In genomic region chr7:35373146-35373989, GRCm38 (mm10) we compare ENCODE assay signal across 13 mouse cellular contexts. TPM values are rescaled to one million over a fixed set of nuclear protein-coding genes. Genes with fewer than 3 reads are reported as not detected.
DNase-seq lines count a peak whose midpoint lies in the region; ATAC-seq and TF ChIP-seq lines count a peak whose summit lies in the region.
"Had no signal": no experiment of that assay in that cellular context is flagged by ENCODE, and none has a peak within 500 bp of the region (broad histone marks: within the 10 kb centered on the region; RNA-seq: fewer than 3 reads in every experiment).

No protein-coding gene starts in this region.

- H3K9me3 ChIP-seq in heart, embryonic 13.5 days, result no peaks in the 10 kb centered on the region
- 0 out of 2 replicates have a peak, but pooled peaks cover 6% of the 10 kb centered on the region for H3K9me3 ChIP-seq in limb, embryonic 13.5 days
- no peaks in the 10 kb centered on the region for H3K9me3 ChIP-seq in midbrain, postnatal 0 days (ENCODE audit: low read length)
- H3K9me3 ChIP-seq: forebrain, embryonic 13.5 days; hindbrain, embryonic 15.5 days; midbrain, embryonic 15.5 days had no signal

- no peak for DNase-seq in heart, adult 18-20 months
- peak; percentile 54 for DNase-seq in ES-CJ7 (ENCODE audit: low read depth, low spot score)
- DNase-seq in kidney, adult 11 months, result peak; percentile 77
- no peak for DNase-seq in midbrain, postnatal 0 days (ENCODE audit: low spot score)
- DNase-seq in left cerebral cortex, postnatal 10 days (ENCODE audit: extremely low spot score in 1 of 2, low spot score in 2 of 2), result no peak
- DNase-seq: adrenal gland, postnatal 25 days had no signal

- H3K4me3 ChIP-seq in heart, embryonic 13.5 days, result no peak overlapping the region
- no peak overlapping the region for H3K4me3 ChIP-seq in limb, embryonic 13.5 days
- H3K4me3 ChIP-seq in midbrain, postnatal 0 days (ENCODE audit: low read depth, low read length), result no peak overlapping the region
- H3K4me3 ChIP-seq: forebrain, embryonic 13.5 days; hindbrain, embryonic 15.5 days; limb, embryonic 12.5 days; midbrain, embryonic 15.5 days had no signal

- TF ChIP-seq CTCF in midbrain, postnatal 0 days (IDR thresholded peaks at IDR 0.05), result no peak

- no peak overlapping the region for H3K9ac ChIP-seq in heart, embryonic 13.5 days
- no peak overlapping the region for H3K9ac ChIP-seq in limb, embryonic 13.5 days
- no peak overlapping the region for H3K9ac ChIP-seq in midbrain, postnatal 0 days (replicated peaks; ENCODE audit: low read length, poor library complexity, severe bottlenecking)
- H3K9ac ChIP-seq: forebrain, embryonic 13.5 days; hindbrain, embryonic 15.5 days; limb, embryonic 12.5 days; midbrain, embryonic 15.5 days had no signal

- H3K4me2 ChIP-seq in heart, embryonic 13.5 days, result peak overlapping the region; percentile 4; the same call in 1 of the 2 replicates
- H3K4me2 ChIP-seq in limb, embryonic 13.5 days (replicated peaks), result no peak overlapping the region
- H3K4me2 ChIP-seq in midbrain, postnatal 0 days (ENCODE audit: low read depth, low read length, poor library complexity, severe bottlenecking), result no peak overlapping the region
- H3K4me2 ChIP-seq: forebrain, embryonic 13.5 days; hindbrain, embryonic 15.5 days; limb, embryonic 12.5 days; midbrain, embryonic 15.5 days had no signal

- peaks cover 13% of the 10 kb centered on the region for H3K4me1 ChIP-seq in heart, embryonic 13.5 days
- H3K4me1 ChIP-seq in limb, embryonic 13.5 days, result no peaks in the 10 kb centered on the region
- H3K4me1 ChIP-seq in midbrain, postnatal 0 days (ENCODE audit: insufficient read depth, low read length), result no peaks in the 10 kb centered on the region
- H3K4me1 ChIP-seq: forebrain, embryonic 13.5 days; hindbrain, embryonic 15.5 days; limb, embryonic 12.5 days; midbrain, embryonic 15.5 days had no signal

- WGBS in heart, embryonic 13.5 days, result 52% methylated on average over 16 of the region's 16 CpGs
- 65% methylated on average over 16 of the region's 16 CpGs for WGBS in limb, embryonic 13.5 days
- WGBS in midbrain, postnatal 0 days, result 65% methylated on average over 16 of the region's 16 CpGs

- peak overlapping the region; percentile 48 for H3K27ac ChIP-seq in heart, embryonic 13.5 days (replicated peaks)
- no peak overlapping the region for H3K27ac ChIP-seq in limb, embryonic 13.5 days
- no peak overlapping the region for H3K27ac ChIP-seq in midbrain, postnatal 0 days (ENCODE audit: low read depth, low read length)
- H3K27ac ChIP-seq: forebrain, embryonic 13.5 days; hindbrain, embryonic 15.5 days; limb, embryonic 12.5 days; midbrain, embryonic 15.5 days had no signal

- H3K27me3 ChIP-seq in heart, embryonic 13.5 days (replicated peaks), result no peaks in the 10 kb centered on the region
- no peaks in the 10 kb centered on the region for H3K27me3 ChIP-seq in limb, embryonic 13.5 days
- H3K27me3 ChIP-seq in midbrain, postnatal 0 days (ENCODE audit: insufficient read depth, low read length), result no peaks in the 10 kb centered on the region
- H3K27me3 ChIP-seq: forebrain, embryonic 13.5 days; hindbrain, embryonic 15.5 days; limb, embryonic 12.5 days; midbrain, embryonic 15.5 days had no signal

- intact Hi-C loops in left cerebral cortex, postnatal 10 days (cut with DNase I), result no loop called here

- ATAC-seq in heart, embryonic 13.5 days (ENCODE audit: extremely low read depth, insufficient number of reproducible peaks, low FRiP score, low TSS enrichment), result no peak
- ATAC-seq in limb, embryonic 13.5 days (ENCODE audit: low FRiP score, low read depth), result peak; percentile 28; the same call in 1 of the 2 replicates
- no peak for ATAC-seq in granulocyte monocyte progenitor cell, adult 5-6 weeks (replicated peaks; ENCODE audit: poor library complexity, severe bottlenecking)
- no peak for ATAC-seq in midbrain, postnatal 0 days (ENCODE audit: low FRiP score)
- ATAC-seq: forebrain, embryonic 13.5 days; midbrain, embryonic 15.5 days had no signal

- no peaks in the 10 kb centered on the region for H3K36me3 ChIP-seq in heart, embryonic 13.5 days
- H3K36me3 ChIP-seq in limb, embryonic 13.5 days, result no peaks in the 10 kb centered on the region
- H3K36me3 ChIP-seq in midbrain, postnatal 0 days (ENCODE audit: insufficient read depth, low read length), result no peaks in the 10 kb centered on the region
- H3K36me3 ChIP-seq: hindbrain, embryonic 15.5 days; limb, embryonic 12.5 days; midbrain, embryonic 15.5 days had no signal

RNA-seq across cellular contexts. Expression of gene Faap24, which starts 23.3 kb away (rescaled TPM):
- 13.3 and 14.0 TPM in 2 replicates for polyA plus RNA-seq in heart, embryonic 13.5 days (2015; fragmentation: Nextera tagmentation; extraction: Ambion mirVana)
- total RNA-seq in heart, adult 18-20 months (2021), result 1 to 10 TPM; 1.4 to 1.8 TPM
- polyA plus RNA-seq in limb, embryonic 13.5 days (2015; fragmentation: Nextera tagmentation; extraction: Ambion mirVana), result 16.7 and 17.3 TPM in 2 replicates
- 15.7 and 16.8 TPM in 2 replicates for total RNA-seq in granulocyte monocyte progenitor cell, adult 5-6 weeks (2014; fragmentation: Nextera tagmentation)
- 11.3 and 14.3 TPM in 2 replicates for total RNA-seq in granulocyte monocyte progenitor cell, adult 5-6 weeks (2017)
- total RNA-seq in midbrain, postnatal 0 days (2014; rRNA removed), result 5.8 and 8.8 TPM in 2 replicates
- 10.4 and 11.5 TPM in 2 replicates for polyA plus RNA-seq in midbrain, postnatal 0 days (2015; fragmentation: Nextera tagmentation; extraction: Ambion mirVana)
- total RNA-seq in left cerebral cortex, postnatal 10 days (2021), result 10 to 100 TPM in 1 of 2 experiments, 1 to 10 TPM in 1; 8.7 to 10.6 TPM

RNA-seq across cellular contexts. Expression of gene Cep89, which starts 23.5 kb away (rescaled TPM):
- polyA plus RNA-seq in heart, embryonic 13.5 days (2015; fragmentation: Nextera tagmentation; extraction: Ambion mirVana), result 37.3 and 39.2 TPM in 2 replicates
- 10 to 100 TPM; 11.1 to 11.5 TPM for total RNA-seq in heart, adult 18-20 months (2021)
- 47.1 and 47.4 TPM in 2 replicates for polyA plus RNA-seq in limb, embryonic 13.5 days (2015; fragmentation: Nextera tagmentation; extraction: Ambion mirVana)
- 5.7 and 7.2 TPM in 2 replicates for total RNA-seq in granulocyte monocyte progenitor cell, adult 5-6 weeks (2014; fragmentation: Nextera tagmentation)
- 8.4 and 10.6 TPM in 2 replicates for total RNA-seq in granulocyte monocyte progenitor cell, adult 5-6 weeks (2017)
- 7.7 and 15.1 TPM in 2 replicates for total RNA-seq in midbrain, postnatal 0 days (2014; rRNA removed)
- 27.5 and 27.6 TPM in 2 replicates for polyA plus RNA-seq in midbrain, postnatal 0 days (2015; fragmentation: Nextera tagmentation; extraction: Ambion mirVana)
- total RNA-seq in left cerebral cortex, postnatal 10 days (2021), result 10 to 100 TPM; 21.5 to 24.7 TPM

RNA-seq across cellular contexts. Expression of gene Rhpn2, which starts 39.4 kb away (rescaled TPM):
- 5.3 and 6.0 TPM in 2 replicates for polyA plus RNA-seq in heart, embryonic 13.5 days (2015; fragmentation: Nextera tagmentation; extraction: Ambion mirVana)
- total RNA-seq in heart, adult 18-20 months (2021), result 1 to 10 TPM; 3.6 to 4.8 TPM
- polyA plus RNA-seq in limb, embryonic 13.5 days (2015; fragmentation: Nextera tagmentation; extraction: Ambion mirVana), result 2.6 and 2.7 TPM in 2 replicates
- not detected in 2 replicates for total RNA-seq in granulocyte monocyte progenitor cell, adult 5-6 weeks (2014; fragmentation: Nextera tagmentation)
- total RNA-seq in granulocyte monocyte progenitor cell, adult 5-6 weeks (2017), result not detected in 2 replicates
- total RNA-seq in midbrain, postnatal 0 days (2014; rRNA removed), result 3.1 and 3.5 TPM in 2 replicates
- polyA plus RNA-seq in midbrain, postnatal 0 days (2015; fragmentation: Nextera tagmentation; extraction: Ambion mirVana), result 1.7 and 1.9 TPM in 2 replicates
- 1 to 10 TPM; 2.1 TPM for total RNA-seq in left cerebral cortex, postnatal 10 days (2021)

RNA-seq across cellular contexts. Expression of gene Gpatch1, which starts 55.1 kb away (rescaled TPM):
- 11.0 and 11.4 TPM in 2 replicates for polyA plus RNA-seq in heart, embryonic 13.5 days (2015; fragmentation: Nextera tagmentation; extraction: Ambion mirVana)
- 10 to 100 TPM; 11.5 to 11.7 TPM for total RNA-seq in heart, adult 18-20 months (2021)
- polyA plus RNA-seq in limb, embryonic 13.5 days (2015; fragmentation: Nextera tagmentation; extraction: Ambion mirVana), result 20.0 and 20.9 TPM in 2 replicates
- 20.4 and 29.5 TPM in 2 replicates for total RNA-seq in granulocyte monocyte progenitor cell, adult 5-6 weeks (2014; fragmentation: Nextera tagmentation)
- 15.4 and 17.4 TPM in 2 replicates for total RNA-seq in granulocyte monocyte progenitor cell, adult 5-6 weeks (2017)
- 8.0 and 11.5 TPM in 2 replicates for total RNA-seq in midbrain, postnatal 0 days (2014; rRNA removed)
- polyA plus RNA-seq in midbrain, postnatal 0 days (2015; fragmentation: Nextera tagmentation; extraction: Ambion mirVana), result 21.9 and 22.2 TPM in 2 replicates
- 10 to 100 TPM; 21.2 to 24.1 TPM for total RNA-seq in left cerebral cortex, postnatal 10 days (2021)

Comparison
In these comparisons a context has a peak if more than half of its experiments do, and no peak if none do; other contexts are left out.
1. DNase-seq: peak in ES-CJ7 (single experiment) and kidney, adult 11 months (single experiment); none in heart, adult 18-20 months (0 of 2), midbrain, postnatal 0 days (single experiment) and left cerebral cortex, postnatal 10 days (0 of 2).